Mouse (Mus musculus): Measurements from ENCODE around the gene Stn1. TPM values are rescaled to one million over a fixed set of nuclear protein-coding genes. Genes with fewer than 3 reads are reported as not detected.

Stn1 gene
- polyA plus RNA-seq, 1 experiment from 2014 or later: 48.1 TPM

GRCm38 (mm10) chr19:47549584-47549983, 12.3 kb upstream of the Stn1 start:
- no peak for ATAC-seq (ENCODE audit: low read depth)

GRCm38 (mm10) chr19:47549174-47549573, 11.9 kb upstream of the Stn1 start:
- no peak for ATAC-seq (ENCODE audit: low read depth)
- Histone ChIP-seq H3K9me3 (ENCODE audit: control insufficient read depth, low read length) (no peaks in the 10 kb centered on the region), H3K4me1 (ENCODE audit: control insufficient read depth, insufficient read depth, low read length) (no peaks in the 10 kb centered on the region), H3K9ac (ENCODE audit: low read depth, low read length) (no peak overlapping the region), H3K36me3 (ENCODE audit: control insufficient read depth, insufficient read depth, low read length) (no peaks in the 10 kb centered on the region), H3K4me2 (ENCODE audit: low read depth, low read length) (no peak overlapping the region), H3K27me3 (replicated peaks; ENCODE audit: control insufficient read depth, insufficient read depth, low read length) (no peaks in the 10 kb centered on the region), H3K27ac (replicated peaks; ENCODE audit: low read depth, low read length) (no peak overlapping the region), H3K4me3 (ENCODE audit: low read depth, low read length) (no peak overlapping the region)
- no peak for DNase-seq (ENCODE audit: low spot score)
- 73% methylated on average over 9 of the region's 9 CpGs for whole genome bisulfite sequencing

More at GRCm38 (mm10) chr19:47549584-47549983, 12.3 kb upstream of the Stn1 start:
- DNase-seq (ENCODE audit: low spot score): no peak
- Histone ChIP-seq H3K36me3 (ENCODE audit: control insufficient read depth, insufficient read depth, low read length) (no peaks in the 10 kb centered on the region), H3K4me3 (ENCODE audit: low read depth, low read length) (no peak overlapping the region), H3K9me3 (ENCODE audit: control insufficient read depth, low read length) (no peaks in the 10 kb centered on the region), H3K4me1 (ENCODE audit: control insufficient read depth, insufficient read depth, low read length) (no peaks in the 10 kb centered on the region), H3K4me2 (ENCODE audit: low read depth, low read length) (no peak overlapping the region), H3K9ac (ENCODE audit: low read depth, low read length) (no peak overlapping the region), H3K27ac (replicated peaks; ENCODE audit: low read depth, low read length) (no peak overlapping the region), H3K27me3 (replicated peaks; ENCODE audit: control insufficient read depth, insufficient read depth, low read length) (no peaks in the 10 kb centered on the region)
- 72% methylated on average over 4 of the region's 4 CpGs for WGBS

GRCm38 (mm10) chr19:47548432-47549076, 11.2 kb upstream of the Stn1 start:
- WGBS: 78% methylated on average over 11 of the region's 11 CpGs
- Histone ChIP-seq H3K4me2 (ENCODE audit: low read depth, low read length) (no peak overlapping the region), H3K9ac (ENCODE audit: low read depth, low read length) (no peak overlapping the region), H3K36me3 (ENCODE audit: control insufficient read depth, insufficient read depth, low read length) (no peaks in the 10 kb centered on the region), H3K9me3 (ENCODE audit: control insufficient read depth, low read length) (no peaks in the 10 kb centered on the region), H3K4me3 (ENCODE audit: low read depth, low read length) (no peak overlapping the region), H3K27ac (replicated peaks; ENCODE audit: low read depth, low read length) (no peak overlapping the region), H3K4me1 (ENCODE audit: control insufficient read depth, insufficient read depth, low read length) (no peaks in the 10 kb centered on the region), H3K27me3 (replicated peaks; ENCODE audit: control insufficient read depth, insufficient read depth, low read length) (no peaks in the 10 kb centered on the region)
- DNase-seq (ENCODE audit: low spot score) (no peak), ATAC-seq (ENCODE audit: low read depth) (no peak)

- H3K27me3 ChIP-seq (replicated peaks; ENCODE audit: control insufficient read depth, insufficient read depth, low read length): no peaks in the 10 kb centered on the region
- H3K9ac ChIP-seq (ENCODE audit: low read depth, low read length): no peak overlapping the region
- no peaks in the 10 kb centered on the region for H3K9me3 ChIP-seq (ENCODE audit: control insufficient read depth, low read length)
- H3K4me3 ChIP-seq (ENCODE audit: low read depth, low read length): no peak overlapping the region
- DNase-seq (ENCODE audit: low spot score) (no peak), ATAC-seq (ENCODE audit: low read depth) (no peak)
- H3K27ac ChIP-seq (replicated peaks; ENCODE audit: low read depth, low read length): no peak overlapping the region
- H3K36me3 ChIP-seq (ENCODE audit: control insufficient read depth, insufficient read depth, low read length): no peaks in the 10 kb centered on the region
- no peaks in the 10 kb centered on the region for H3K4me1 ChIP-seq (ENCODE audit: control insufficient read depth, insufficient read depth, low read length)
- no peak overlapping the region for H3K4me2 ChIP-seq (ENCODE audit: low read depth, low read length)
These were observed 8.2 kb upstream of the Stn1 start for GRCm38 (mm10) chr19:47545528-47545927.

- Histone ChIP-seq H3K9ac (ENCODE audit: low read depth, low read length) (no peak overlapping the region), H3K4me1 (ENCODE audit: control insufficient read depth, insufficient read depth, low read length) (no peaks in the 10 kb centered on the region), H3K4me2 (ENCODE audit: low read depth, low read length) (no peak overlapping the region), H3K27me3 (replicated peaks; ENCODE audit: control insufficient read depth, insufficient read depth, low read length) (no peaks in the 10 kb centered on the region), H3K4me3 (ENCODE audit: low read depth, low read length) (no peak overlapping the region), H3K27ac (replicated peaks; ENCODE audit: low read depth, low read length) (no peak overlapping the region), H3K9me3 (ENCODE audit: control insufficient read depth, low read length) (no peaks in the 10 kb centered on the region), H3K36me3 (ENCODE audit: control insufficient read depth, insufficient read depth, low read length) (no peaks in the 10 kb centered on the region)
- ATAC-seq (ENCODE audit: low read depth) (no peak), DNase-seq (ENCODE audit: low spot score) (no peak)
- WGBS: 39% methylated on average over 3 of the region's 3 CpGs
These were observed 7.7 kb upstream of the Stn1 start for GRCm38 (mm10) chr19:47545055-47545454.

GRCm38 (mm10) chr19:47542441-47542840, 5.1 kb upstream of the Stn1 start:
- H3K4me3 ChIP-seq (ENCODE audit: low read depth, low read length): no peak overlapping the region
- no peak overlapping the region for H3K4me2 ChIP-seq (ENCODE audit: low read depth, low read length)
- no peak for ATAC-seq (ENCODE audit: low read depth)
- H3K36me3 ChIP-seq (ENCODE audit: control insufficient read depth, insufficient read depth, low read length): no peaks in the 10 kb centered on the region
- no peak for DNase-seq (ENCODE audit: low spot score)
- peaks cover 14% of the 10 kb centered on the region for H3K4me1 ChIP-seq (ENCODE audit: control insufficient read depth, insufficient read depth, low read length)
- no peak overlapping the region for H3K9ac ChIP-seq (ENCODE audit: low read depth, low read length)
- no peaks in the 10 kb centered on the region for H3K27me3 ChIP-seq (replicated peaks; ENCODE audit: control insufficient read depth, insufficient read depth, low read length)
- H3K9me3 ChIP-seq (ENCODE audit: control insufficient read depth, low read length): no peaks in the 10 kb centered on the region
- no peak overlapping the region for H3K27ac ChIP-seq (replicated peaks; ENCODE audit: low read depth, low read length)
- WGBS: 69% methylated on average over 7 of the region's 7 CpGs

- Histone ChIP-seq H3K4me2 (ENCODE audit: low read depth, low read length) (no peak overlapping the region), H3K9ac (ENCODE audit: low read depth, low read length) (no peak overlapping the region), H3K27me3 (replicated peaks; ENCODE audit: control insufficient read depth, insufficient read depth, low read length) (no peaks in the 10 kb centered on the region), H3K36me3 (ENCODE audit: control insufficient read depth, insufficient read depth, low read length) (0 out of 2 replicates have a peak, but pooled peaks cover 5% of the 10 kb centered on the region), H3K27ac (replicated peaks; ENCODE audit: low read depth, low read length) (0 out of 2 replicates have a peak overlapping the region, but pooled peaks have one; percentile 21), H3K4me1 (ENCODE audit: control insufficient read depth, insufficient read depth, low read length) (peaks cover 33% of the 10 kb centered on the region), H3K4me3 (ENCODE audit: low read depth, low read length) (no peak overlapping the region), H3K9me3 (ENCODE audit: control insufficient read depth, low read length) (no peaks in the 10 kb centered on the region)
- 11% methylated on average over 6 of the region's 6 CpGs for WGBS
- ATAC-seq (ENCODE audit: low read depth) (0 out of 2 replicates have a peak, but pooled peaks have one; percentile 10), DNase-seq (ENCODE audit: low spot score) (peak; percentile 67)
These were observed 1.5 kb upstream of the Stn1 start for GRCm38 (mm10) chr19:47538801-47539200.

- Histone ChIP-seq H3K4me1 (ENCODE audit: control insufficient read depth, insufficient read depth, low read length) (peaks cover 33% of the 10 kb centered on the region), H3K36me3 (ENCODE audit: control insufficient read depth, insufficient read depth, low read length) (peaks cover 15% of the 10 kb centered on the region; the same call in 1 of the 2 replicates), H3K4me2 (ENCODE audit: low read depth, low read length) (peak overlapping the region; percentile 74), H3K4me3 (ENCODE audit: low read depth, low read length) (no peak overlapping the region), H3K27me3 (replicated peaks; ENCODE audit: control insufficient read depth, insufficient read depth, low read length) (no peaks in the 10 kb centered on the region), H3K9ac (ENCODE audit: low read depth, low read length) (peak overlapping the region; percentile 67; the same call in 1 of the 2 replicates), H3K9me3 (ENCODE audit: control insufficient read depth, low read length) (no peaks in the 10 kb centered on the region), H3K27ac (replicated peaks; ENCODE audit: low read depth, low read length) (peak overlapping the region; percentile 88)
- 75% methylated on average over 6 of the region's 6 CpGs for WGBS
- ATAC-seq (ENCODE audit: low read depth) (no peak), DNase-seq (ENCODE audit: low spot score) (peak; percentile 27)
These were observed 572 bp upstream of the Stn1 start for GRCm38 (mm10) chr19:47537879-47538278.
